ENCODE assay signal across 8 mouse cellular contexts in the genomic region with DNA sequence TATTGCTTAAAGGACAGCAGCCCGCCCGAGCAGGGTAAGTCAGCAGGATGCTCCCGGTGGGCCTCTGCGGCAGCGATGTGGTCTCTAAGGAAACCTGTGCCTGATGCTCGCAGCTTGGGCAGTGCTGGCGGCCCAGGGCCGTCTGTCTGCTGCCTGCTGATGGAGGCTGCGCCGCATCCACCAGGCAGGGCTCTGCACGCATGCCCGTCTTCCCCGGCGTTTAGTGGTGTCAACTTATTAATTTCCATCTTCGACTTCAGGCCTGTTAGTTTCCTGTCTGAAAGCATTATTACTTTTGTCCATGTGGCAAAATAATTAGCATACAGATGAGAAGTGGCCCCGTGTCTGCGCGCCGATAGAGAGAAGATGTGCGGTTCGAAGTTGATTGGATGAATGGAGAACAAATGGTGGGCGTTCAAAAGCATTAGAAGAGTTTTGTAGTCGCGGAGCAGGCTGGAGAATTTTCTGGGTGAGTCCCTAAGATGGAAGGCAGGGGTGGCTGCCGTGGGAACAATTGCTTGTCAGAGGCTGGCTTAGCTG. TPM values are rescaled to one million over a fixed set of nuclear protein-coding genes. Genes with fewer than 3 reads are reported as not detected.
DNase-seq lines count a peak whose midpoint lies in the region; ATAC-seq and TF ChIP-seq lines count a peak whose summit lies in the region.

No protein-coding gene starts in this region.

- H3K36me3 ChIP-seq in hindbrain, embryonic 11.5 days (ENCODE audit: control insufficient read depth, insufficient read depth, low read length) = no peaks in the 10 kb centered on the region
- H3K36me3 ChIP-seq in midbrain, postnatal 0 days (ENCODE audit: insufficient read depth, low read length) = no peaks in the 10 kb centered on the region

- H3K9ac ChIP-seq in hindbrain, embryonic 11.5 days (ENCODE audit: low read depth, low read length) = peak overlapping the region; percentile 62
- peak overlapping the region; percentile 81 for H3K9ac ChIP-seq in midbrain, postnatal 0 days (replicated peaks; ENCODE audit: low read length, poor library complexity, severe bottlenecking)

- peak overlapping the region; percentile 78 for H3K27ac ChIP-seq in hindbrain, embryonic 11.5 days (ENCODE audit: low read depth, low read length)
- peak overlapping the region; percentile 96 for H3K27ac ChIP-seq in midbrain, postnatal 0 days (ENCODE audit: low read depth, low read length)

- WGBS in hindbrain, embryonic 11.5 days = under 1% methylated on average over 25 of the region's 25 CpGs
- under 1% methylated on average over 25 of the region's 25 CpGs for WGBS in midbrain, postnatal 0 days

- peak overlapping the region; percentile 34 for H3K4me3 ChIP-seq in hindbrain, embryonic 11.5 days (ENCODE audit: low read depth, low read length)
- H3K4me3 ChIP-seq in midbrain, postnatal 0 days (ENCODE audit: low read depth, low read length) = peak overlapping the region; percentile 58

- no peaks in the 10 kb centered on the region; the same call in 1 of the 2 replicates for H3K4me1 ChIP-seq in hindbrain, embryonic 11.5 days (replicated peaks; ENCODE audit: control insufficient read depth, insufficient read depth, low read length)
- peaks cover 4% of the 10 kb centered on the region; the same call in 1 of the 2 replicates for H3K4me1 ChIP-seq in midbrain, postnatal 0 days (ENCODE audit: insufficient read depth, low read length)

- TF ChIP-seq CTCF in midbrain, postnatal 0 days (IDR thresholded peaks at IDR 0.05) = peak; percentile 8; the same call in 1 of the 2 replicates

- no peaks in the 10 kb centered on the region for H3K9me3 ChIP-seq in hindbrain, embryonic 11.5 days (ENCODE audit: control insufficient read depth, low read length)
- no peaks in the 10 kb centered on the region for H3K9me3 ChIP-seq in midbrain, postnatal 0 days (ENCODE audit: low read length)

- ATAC-seq in frontal cortex, adult (ENCODE audit: low TSS enrichment) = peak; percentile 16; the same call in 1 of the 2 replicates
- ATAC-seq in hindbrain, embryonic 11.5 days (ENCODE audit: low FRiP score) = peak; percentile 54
- no peak for ATAC-seq in midbrain, postnatal 0 days (ENCODE audit: low FRiP score)

- H3K4me2 ChIP-seq in hindbrain, embryonic 11.5 days (replicated peaks; ENCODE audit: low read depth, low read length) = peak overlapping the region; percentile 52
- peak overlapping the region; percentile 77 for H3K4me2 ChIP-seq in midbrain, postnatal 0 days (ENCODE audit: low read depth, low read length, poor library complexity, severe bottlenecking)

- no peak for DNase-seq in frontal cortex, postnatal 14 days (ENCODE audit: low spot score in 2 of 2)
- peak; percentile 68 to 69 for DNase-seq in cerebellum, postnatal 10 days
- peak; percentile 52 for DNase-seq in hindbrain, embryonic 11.5 days (ENCODE audit: low spot score)
- peak; percentile 64 for DNase-seq in midbrain, postnatal 0 days (ENCODE audit: low spot score)
- DNase-seq in ovary, adult 18-20 months (ENCODE audit: low spot score) = no peak
- DNase-seq in B cell, adult 2 months = no peak
- no peak for DNase-seq in adrenal gland, adult 8-10 months

- H3K27me3 ChIP-seq in hindbrain, embryonic 11.5 days (ENCODE audit: control insufficient read depth, insufficient read depth, low read length) = peaks cover 4% of the 10 kb centered on the region; the same call in 1 of the 2 replicates
- no peaks in the 10 kb centered on the region for H3K27me3 ChIP-seq in midbrain, postnatal 0 days (ENCODE audit: insufficient read depth, low read length)

RNA-seq across cellular contexts. Expression of gene Myt1l, which starts 6.6 kb away (rescaled TPM):
- 26.7 and 30.9 TPM in 2 replicates for polyA plus RNA-seq in hindbrain, embryonic 11.5 days (2014; fragmentation: Nextera tagmentation; extraction: Ambion mirVana)
- 104 and 130 TPM in 2 replicates for total RNA-seq in midbrain, postnatal 0 days (2014; rRNA removed)
- polyA plus RNA-seq in midbrain, postnatal 0 days (2015; fragmentation: Nextera tagmentation; extraction: Ambion mirVana) = 208 and 223 TPM in 2 replicates
- total RNA-seq in adrenal gland, adult 8-10 months (2022) = 1 to 10 TPM; 3.1 to 5.1 (median 4.0) TPM

Comparison
In these comparisons a context has a peak if more than half of its experiments do, and no peak if none do; other contexts are left out.
1. DNase-seq: peak in cerebellum, postnatal 10 days (2 of 2), hindbrain, embryonic 11.5 days (single experiment) and midbrain, postnatal 0 days (single experiment); none in frontal cortex, postnatal 14 days (0 of 2), ovary, adult 18-20 months (single experiment), B cell, adult 2 months (0 of 2) and adrenal gland, adult 8-10 months (single experiment).
2. RNA of gene Myt1l, which starts 6.6 kb away (total RNA-seq): 104 to 130 TPM in midbrain, postnatal 0 days; 3.1 to 5.1 TPM in adrenal gland, adult 8-10 months; every median in the first group is over 10 times any median in the second.